Mouse (Mus musculus): Measurements from ENCODE around the gene Mthfd2. TPM values are rescaled to one million over a fixed set of nuclear protein-coding genes. Genes with fewer than 3 reads are reported as not detected.
A peak's percentile ranks its signal among the peaks of the same experiment; 100 is the strongest.

The Mthfd2 gene
- polyA plus RNA-seq (2015; fragmentation: Nextera tagmentation; extraction: Ambion mirVana): 32.5 and 35.0 TPM in 2 replicates

DNA sequence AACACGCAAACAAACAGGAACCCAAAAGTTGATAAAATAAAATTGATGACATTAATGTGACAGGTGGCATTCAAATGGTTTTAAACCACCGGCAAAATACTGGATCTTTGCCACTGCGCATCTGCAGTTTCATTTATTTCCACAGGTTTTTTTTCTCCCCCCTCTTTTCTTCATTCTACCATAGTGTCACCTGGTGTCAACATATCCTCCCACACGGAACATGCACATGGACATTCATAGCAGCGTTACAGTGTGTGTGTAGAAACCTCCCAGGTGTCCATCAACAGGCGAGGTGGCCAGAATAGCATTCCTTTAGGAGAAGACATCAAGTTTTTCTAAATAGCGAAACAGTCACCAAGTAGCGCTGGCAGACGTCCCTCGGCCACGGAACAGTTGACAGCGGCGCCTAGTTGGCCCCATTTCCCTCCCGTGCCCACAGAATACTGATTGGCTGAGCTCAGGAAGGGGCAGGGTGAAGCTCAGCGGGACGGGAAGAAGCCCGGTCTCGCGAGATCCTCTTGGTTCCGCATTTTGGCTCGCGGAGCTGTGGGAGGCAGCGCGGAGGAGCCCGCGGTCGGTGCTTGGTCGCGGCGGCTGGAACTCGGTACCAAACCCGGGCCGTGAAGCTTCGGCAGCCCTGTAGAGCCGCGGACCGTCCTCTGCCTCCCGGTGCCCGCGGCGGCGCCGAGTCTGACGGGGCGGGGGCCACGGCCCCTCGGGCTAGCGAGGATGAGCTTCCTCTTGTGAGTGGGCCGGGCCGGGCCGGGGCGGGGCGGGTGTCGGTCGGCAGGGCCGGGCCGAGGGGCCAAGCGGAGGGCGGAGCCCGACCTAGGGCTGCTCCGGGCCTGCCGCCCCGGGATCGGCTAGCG, at the start of gene Mthfd2, which contains the start of gene Mob1a:
TSS of gene Mthfd2 (minus strand) at position 384 of the 869 bp plus-strand sequence.
TSS of gene Mob1a (plus strand) at position 492 of the 869 bp plus-strand sequence.
- 1% methylated on average over 64 of the region's 65 CpGs for WGBS
- Histone ChIP-seq H3K27me3 (no peaks in the 10 kb centered on the region), H3K27ac (peak within 1 kb of the TSS; percentile 95), H3K36me3 (peaks cover 24% of the 10 kb centered on the region), H3K4me1 (peaks cover 10% of the 10 kb centered on the region), H3K4me2 (peak within 1 kb of the TSS; percentile 78), H3K9ac (peak within 1 kb of the TSS; percentile 86), H3K4me3 (peak within 1 kb of the TSS; percentile 88), H3K9me3 (no peaks in the 10 kb centered on the region)
- ATAC-seq (ENCODE audit: borderline replicate concordance, extremely low read depth, low FRiP score, low TSS enrichment): peak; percentile 98

DNA sequence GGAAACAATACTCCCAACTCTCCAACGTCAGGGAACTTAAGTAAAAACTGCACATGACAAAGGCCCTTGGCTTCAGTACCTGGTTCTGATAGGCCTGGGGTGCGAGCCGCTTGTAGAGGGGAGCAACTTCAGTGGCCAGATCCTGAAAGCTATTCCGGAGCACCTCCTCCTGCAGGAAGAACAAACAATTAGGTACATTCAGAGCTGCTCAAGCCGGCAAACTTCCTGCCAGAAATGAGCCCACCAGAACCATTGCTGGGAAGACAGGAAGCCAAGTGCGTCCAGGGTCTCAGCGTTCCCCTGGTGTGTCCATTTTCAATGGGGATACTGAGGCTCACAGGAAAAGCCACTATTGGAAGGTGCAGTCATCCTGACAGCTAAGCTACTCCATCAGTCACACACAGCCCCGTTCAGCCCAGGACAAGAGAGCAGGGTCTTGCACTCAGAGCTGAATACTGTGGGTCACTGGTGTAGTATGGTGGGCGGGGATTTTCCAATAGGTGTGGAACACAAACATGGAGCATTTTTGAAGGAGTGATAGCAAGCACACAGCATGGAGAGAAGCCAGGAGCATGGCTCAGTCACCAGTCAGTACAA, 48.1 kb upstream of the Mthfd2 start:
- no peaks in the 10 kb centered on the region for H3K9me3 ChIP-seq
- no peak overlapping the region for H3K4me2 ChIP-seq
- no peaks in the 10 kb centered on the region for H3K4me1 ChIP-seq
- no peak overlapping the region for H3K27ac ChIP-seq
- H3K4me3 ChIP-seq: no peak overlapping the region
- no peak overlapping the region for H3K9ac ChIP-seq
- no peaks in the 10 kb centered on the region for H3K27me3 ChIP-seq
- H3K36me3 ChIP-seq: peaks cover 89% of the 10 kb centered on the region
- 0 out of 2 replicates have a peak, but pooled peaks have one; percentile 8 for ATAC-seq (ENCODE audit: borderline replicate concordance, extremely low read depth, low FRiP score, low TSS enrichment)
- 82% methylated on average over 9 of the region's 9 CpGs for whole genome bisulfite sequencing

DNA sequence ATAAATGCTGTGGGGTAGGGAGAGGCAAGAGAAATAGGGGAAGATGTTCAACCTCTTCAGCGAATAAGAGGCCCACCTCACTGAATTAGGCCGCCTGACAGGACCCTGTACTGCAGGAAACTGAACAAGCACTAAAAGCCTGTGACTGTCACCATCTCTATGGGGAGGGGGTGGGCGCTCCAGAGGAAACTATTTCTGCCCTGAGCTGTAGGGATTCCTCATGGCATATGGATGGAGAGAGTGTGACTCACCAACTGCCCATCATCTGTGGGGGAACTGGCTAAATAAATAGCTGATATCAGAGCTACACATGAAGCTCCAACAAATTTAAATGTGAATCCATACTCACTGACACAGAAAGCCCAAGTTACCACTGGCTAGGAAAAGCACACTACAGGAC, 45.6 kb upstream of the Mthfd2 start:
- Histone ChIP-seq H3K27me3 (no peaks in the 10 kb centered on the region), H3K36me3 (peaks cover 87% of the 10 kb centered on the region), H3K9ac (no peak overlapping the region), H3K4me3 (no peak overlapping the region), H3K9me3 (no peaks in the 10 kb centered on the region), H3K4me2 (no peak overlapping the region), H3K4me1 (no peaks in the 10 kb centered on the region), H3K27ac (no peak overlapping the region)
- 84% methylated on average over 3 of the region's 3 CpGs for WGBS
- ATAC-seq (ENCODE audit: borderline replicate concordance, extremely low read depth, low FRiP score, low TSS enrichment): no peak

DNA sequence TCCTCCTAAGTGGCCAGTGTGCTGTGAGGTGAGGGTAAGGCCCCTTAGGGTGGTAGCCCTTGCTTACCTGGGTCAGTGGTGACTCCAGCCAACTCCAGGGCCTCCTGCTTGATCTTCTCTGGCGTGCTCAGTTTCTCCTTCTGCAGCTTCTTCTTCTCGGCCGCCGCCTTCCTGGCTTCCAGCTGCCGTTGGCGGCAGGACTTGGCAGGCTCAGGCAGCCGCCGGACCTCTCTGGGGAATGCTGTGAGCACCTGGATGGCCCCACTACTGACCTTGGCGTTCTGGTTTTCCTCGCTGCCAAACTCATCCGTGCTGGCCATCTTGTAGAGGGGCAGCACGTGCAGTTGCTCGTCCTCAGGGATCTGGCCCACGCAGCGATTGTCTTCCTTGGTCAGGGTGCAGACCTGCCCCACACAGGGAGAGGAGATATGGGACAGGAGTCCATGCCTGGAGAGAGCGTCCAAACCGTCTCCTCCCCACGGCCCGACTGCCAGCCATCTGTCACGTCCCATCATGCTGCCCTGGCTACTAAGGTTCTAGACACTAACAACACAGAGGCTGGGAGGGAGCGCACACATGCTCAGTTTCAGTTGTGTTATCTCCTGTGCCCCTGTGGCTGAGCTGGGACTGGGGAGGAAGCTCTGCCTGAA, 44.7 kb upstream of the Mthfd2 start:
- WGBS: 82% methylated on average over 21 of the region's 21 CpGs
- no peak for ATAC-seq (ENCODE audit: borderline replicate concordance, extremely low read depth, low FRiP score, low TSS enrichment)
- Histone ChIP-seq H3K27me3 (no peaks in the 10 kb centered on the region), H3K4me2 (no peak overlapping the region), H3K27ac (no peak overlapping the region), H3K4me3 (no peak overlapping the region), H3K9ac (no peak overlapping the region), H3K4me1 (no peaks in the 10 kb centered on the region), H3K9me3 (no peaks in the 10 kb centered on the region), H3K36me3 (peaks cover 83% of the 10 kb centered on the region)

DNA sequence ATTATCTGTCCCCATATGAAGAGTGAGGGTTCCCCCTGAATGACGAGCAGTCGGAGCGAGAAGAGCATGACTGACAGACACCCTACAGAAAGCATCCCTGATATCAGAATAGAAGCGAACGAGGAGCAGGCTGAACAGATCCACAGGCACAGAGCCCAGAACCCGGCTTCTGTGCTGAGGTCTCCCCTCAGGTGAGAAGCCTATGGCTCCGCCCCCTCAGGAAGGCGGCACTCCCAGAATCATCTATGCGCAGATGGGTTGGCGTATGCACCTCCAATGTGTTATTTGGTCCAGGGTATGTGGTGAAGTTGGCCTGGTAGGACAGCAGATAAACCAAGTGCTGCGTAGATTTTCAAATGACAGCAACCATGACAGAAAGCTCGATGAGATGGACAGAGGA, 37.4 kb upstream of the Mthfd2 start:
- no peaks in the 10 kb centered on the region for H3K4me1 ChIP-seq
- H3K4me3 ChIP-seq: no peak overlapping the region
- no peaks in the 10 kb centered on the region for H3K9me3 ChIP-seq
- no peak overlapping the region for H3K27ac ChIP-seq
- H3K4me2 ChIP-seq: no peak overlapping the region
- WGBS: 84% methylated on average over 12 of the region's 12 CpGs
- ATAC-seq (ENCODE audit: borderline replicate concordance, extremely low read depth, low FRiP score, low TSS enrichment): no peak
- no peaks in the 10 kb centered on the region for H3K27me3 ChIP-seq
- peaks cover 53% of the 10 kb centered on the region for H3K36me3 ChIP-seq
- no peak overlapping the region for H3K9ac ChIP-seq

DNA sequence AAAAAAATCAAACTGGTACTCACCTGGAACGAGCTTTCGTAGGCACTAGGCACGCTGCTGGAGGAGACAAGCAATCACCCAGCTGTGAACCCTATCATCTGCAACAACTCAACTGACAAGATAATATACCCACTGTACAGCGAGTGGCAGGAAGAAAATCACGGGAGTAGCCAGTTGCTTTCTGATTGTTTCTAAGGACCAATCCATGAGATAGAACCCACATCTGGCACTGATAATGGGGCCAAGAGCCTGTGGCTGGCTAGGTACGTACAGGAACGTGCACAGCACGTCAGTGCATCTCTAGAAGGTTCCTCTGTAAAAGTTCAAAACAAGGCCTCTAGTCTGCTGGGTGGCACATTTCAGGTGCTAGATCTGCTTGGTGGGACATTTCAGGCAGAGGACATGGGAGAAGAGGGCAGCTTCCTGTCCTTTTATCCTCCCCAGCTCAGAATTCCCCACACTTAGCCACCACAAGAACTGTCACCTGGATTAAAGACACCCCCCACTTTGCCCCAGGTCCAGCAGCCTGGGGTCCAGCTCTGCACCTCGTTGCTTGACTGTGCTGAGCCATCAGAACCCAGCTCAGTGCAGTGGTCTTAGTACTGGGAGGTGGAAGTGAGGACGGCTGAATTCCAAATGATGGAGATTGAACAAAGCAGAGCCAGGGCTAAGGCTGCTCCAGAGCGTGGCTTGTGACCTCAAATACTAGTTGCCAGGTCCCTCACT, 36.0 kb upstream of the Mthfd2 start:
- H3K9me3 ChIP-seq: no peaks in the 10 kb centered on the region
- H3K9ac ChIP-seq: no peak overlapping the region
- H3K4me2 ChIP-seq: no peak overlapping the region
- WGBS: 83% methylated on average over 11 of the region's 11 CpGs
- H3K36me3 ChIP-seq: peaks cover 48% of the 10 kb centered on the region
- H3K27ac ChIP-seq: no peak overlapping the region
- no peak overlapping the region for H3K4me3 ChIP-seq
- no peaks in the 10 kb centered on the region for H3K4me1 ChIP-seq
- ATAC-seq (ENCODE audit: borderline replicate concordance, extremely low read depth, low FRiP score, low TSS enrichment): no peak
- no peaks in the 10 kb centered on the region for H3K27me3 ChIP-seq

DNA sequence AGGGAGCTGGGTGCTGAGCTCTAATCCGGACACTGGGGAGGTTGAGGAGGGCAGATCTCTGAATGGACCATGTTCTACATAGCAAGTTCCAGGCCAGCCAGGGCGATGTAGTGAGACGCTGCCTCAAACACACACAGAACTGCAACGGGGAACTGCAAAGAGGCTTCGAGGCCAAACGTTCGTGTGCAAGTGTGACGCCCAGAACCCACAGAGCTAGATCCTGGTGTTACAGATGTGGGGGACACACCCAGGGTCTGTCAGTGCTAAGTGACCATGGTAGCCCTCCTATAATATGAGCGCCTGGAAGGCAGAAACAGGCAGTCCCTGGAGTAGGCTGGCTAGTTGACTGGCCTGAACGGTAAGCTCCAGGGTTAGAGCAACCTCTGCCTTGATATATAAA, 31.7 kb upstream of the Mthfd2 start:
- Histone ChIP-seq H3K4me2 (no peak overlapping the region), H3K27ac (no peak overlapping the region), H3K27me3 (no peaks in the 10 kb centered on the region), H3K4me1 (no peaks in the 10 kb centered on the region), H3K4me3 (no peak overlapping the region), H3K9me3 (no peaks in the 10 kb centered on the region), H3K9ac (no peak overlapping the region), H3K36me3 (peaks cover 58% of the 10 kb centered on the region)
- 87% methylated on average over 10 of the region's 10 CpGs for WGBS
- ATAC-seq (ENCODE audit: borderline replicate concordance, extremely low read depth, low FRiP score, low TSS enrichment): no peak

DNA sequence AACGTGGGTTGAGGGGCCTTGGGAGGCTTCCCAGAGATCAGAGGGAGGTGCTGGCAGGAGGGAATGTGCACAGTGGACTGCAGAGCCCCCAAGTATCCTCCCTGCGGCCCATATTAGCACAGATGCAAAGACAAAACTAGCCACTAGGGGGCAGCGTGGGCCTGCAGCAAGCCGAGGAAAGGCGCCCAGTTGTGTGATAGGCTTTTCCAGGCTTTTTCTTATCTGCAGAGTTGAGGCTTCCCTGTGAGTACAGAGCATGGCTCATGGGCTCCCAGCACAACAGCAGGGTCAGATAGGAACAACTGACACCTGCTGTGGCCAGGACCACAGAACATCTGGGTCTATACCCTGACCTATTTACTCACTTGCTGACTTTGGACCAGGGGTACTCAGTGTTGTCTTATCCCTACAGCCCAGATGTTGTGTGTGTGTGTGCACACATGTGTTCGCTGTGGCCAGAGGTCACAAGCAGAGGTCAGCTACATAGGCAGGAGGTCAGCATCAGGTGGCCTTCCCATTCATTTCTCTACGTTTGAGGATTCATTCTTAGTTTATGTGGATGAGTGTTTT, 30.9 kb upstream of the Mthfd2 start:
- no peaks in the 10 kb centered on the region for H3K27me3 ChIP-seq
- H3K9me3 ChIP-seq: no peaks in the 10 kb centered on the region
- H3K27ac ChIP-seq: no peak overlapping the region
- no peaks in the 10 kb centered on the region for H3K4me1 ChIP-seq
- H3K9ac ChIP-seq: no peak overlapping the region
- peaks cover 57% of the 10 kb centered on the region for H3K36me3 ChIP-seq
- no peak overlapping the region for H3K4me3 ChIP-seq
- WGBS: 22% methylated on average over 7 of the region's 7 CpGs
- ATAC-seq (ENCODE audit: borderline replicate concordance, extremely low read depth, low FRiP score, low TSS enrichment): no peak; the same call in 1 of the 2 replicates
- no peak overlapping the region for H3K4me2 ChIP-seq

DNA sequence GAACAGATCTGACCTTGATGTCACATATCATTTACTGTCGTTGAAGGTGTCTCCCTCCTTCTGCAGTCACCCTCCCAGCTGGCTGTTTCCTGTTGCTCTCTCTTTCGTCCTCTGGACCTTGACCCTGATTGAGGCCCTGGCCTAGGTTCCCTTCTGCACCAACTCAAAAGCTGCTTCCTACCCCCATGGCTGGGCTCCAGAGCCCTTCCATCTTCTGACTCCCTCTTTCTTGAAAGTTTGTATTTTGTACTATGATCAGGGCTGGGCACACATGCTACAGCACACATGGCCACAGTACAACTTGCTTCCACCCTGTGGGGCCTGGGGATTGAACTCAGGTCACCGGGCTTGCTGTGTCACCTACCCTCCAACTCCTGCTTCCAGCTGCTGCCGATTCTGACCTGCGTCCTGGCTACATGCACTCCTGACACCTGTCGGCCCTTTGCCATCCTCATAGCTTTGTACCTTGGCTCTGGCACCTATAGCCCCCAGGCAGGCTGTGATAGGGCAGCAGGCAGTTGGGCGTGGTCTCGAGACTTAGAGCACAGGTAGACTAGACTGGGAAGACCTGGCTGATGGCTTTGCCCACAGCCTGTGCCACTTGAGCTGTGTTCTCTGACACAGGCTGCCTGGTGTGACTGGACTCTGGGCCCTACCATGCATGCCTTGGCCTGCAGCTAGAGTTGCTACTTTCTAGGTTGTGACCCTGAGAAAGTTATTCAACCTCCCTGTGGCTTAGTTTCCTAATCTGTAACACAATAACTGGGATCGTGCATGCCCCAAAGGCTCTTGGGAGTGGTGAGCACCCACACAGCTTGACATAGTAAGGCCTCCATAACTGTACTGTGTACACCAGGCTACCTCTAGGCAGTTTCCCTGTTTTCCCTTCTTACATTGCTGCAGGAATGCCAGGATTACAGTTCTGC, 29.4 kb upstream of the Mthfd2 start:
- Histone ChIP-seq H3K9ac (no peak overlapping the region), H3K4me1 (peaks cover 5% of the 10 kb centered on the region), H3K27ac (no peak overlapping the region), H3K36me3 (peaks cover 49% of the 10 kb centered on the region), H3K9me3 (no peaks in the 10 kb centered on the region), H3K4me2 (no peak overlapping the region), H3K4me3 (no peak overlapping the region), H3K27me3 (no peaks in the 10 kb centered on the region)
- 79% methylated on average over 9 of the region's 9 CpGs for WGBS
- ATAC-seq (ENCODE audit: borderline replicate concordance, extremely low read depth, low FRiP score, low TSS enrichment): no peak

DNA sequence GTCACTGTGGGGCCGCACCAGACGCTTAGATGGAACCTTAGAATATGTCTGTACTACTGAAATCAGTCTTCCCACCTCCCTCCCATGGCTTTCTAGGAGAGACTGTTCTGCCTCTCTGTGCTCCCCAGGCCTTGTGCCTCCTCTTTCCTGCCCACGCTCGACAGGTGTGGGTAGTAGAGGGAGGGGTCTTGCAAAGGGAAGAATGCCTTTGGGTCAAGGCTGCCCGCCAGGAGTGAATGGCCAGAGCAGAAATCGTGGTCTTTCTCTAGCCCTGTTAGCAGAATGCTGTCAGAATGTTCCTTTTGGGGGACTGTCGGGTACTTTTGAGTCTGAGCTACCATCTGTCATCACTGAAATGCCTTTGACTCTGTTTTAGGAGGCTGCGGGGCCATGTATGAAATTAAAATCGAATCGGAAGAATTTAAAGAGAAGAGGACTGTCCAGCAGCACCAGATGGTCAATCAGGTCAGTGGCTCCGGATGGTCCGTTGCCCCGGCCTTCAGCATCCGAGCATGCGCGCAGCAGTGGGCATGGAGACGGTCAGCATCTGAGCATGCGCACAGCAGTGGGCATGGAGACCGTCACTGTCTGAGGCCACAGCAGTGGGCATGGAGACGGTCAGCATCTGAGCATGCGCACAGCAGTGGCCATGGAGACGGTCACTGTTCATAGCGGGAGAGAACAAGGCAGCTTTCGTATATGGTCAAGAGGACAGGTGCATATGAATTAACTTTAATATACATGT, 27.1 kb upstream of the Mthfd2 start:
- Histone ChIP-seq H3K27me3 (no peaks in the 10 kb centered on the region), H3K9ac (no peak overlapping the region), H3K4me1 (peaks cover 21% of the 10 kb centered on the region), H3K9me3 (no peaks in the 10 kb centered on the region), H3K27ac (no peak overlapping the region), H3K4me2 (no peak overlapping the region), H3K36me3 (peaks cover 34% of the 10 kb centered on the region), H3K4me3 (no peak overlapping the region)
- ATAC-seq (ENCODE audit: borderline replicate concordance, extremely low read depth, low FRiP score, low TSS enrichment): no peak
- WGBS: 90% methylated on average over 24 of the region's 24 CpGs

Measured in lung, embryonic 15.5 days (tissue).